Mouse (Mus musculus) CD4-positive, CD25-positive, alpha-beta regulatory T cell, adult 9 weeks (primary cell): Measurements from ENCODE around the gene Cables2. TPM values are rescaled to one million over a fixed set of nuclear protein-coding genes. Genes with fewer than 3 reads are reported as not detected.

Source experiments
- polyA plus RNA-seq: library from polyadenylated mRNA; unstranded; fragments of 100-300 nt; shearing (Covaris generic); gene quantifications from one replicate; pipeline ENCODE4 v1.2.1, GENCODE M21; 2017

The Cables2 gene
- 1.7 TPM for polyA plus RNA-seq

GRCm38 (mm10) chr2:180273394-180274244 is at the start of gene Cables2:
Gene Cables2, minus strand, starts transcription at chr2:180273496.

GRCm38 (mm10) chr2:180289440-180290108 is 16.3 kb upstream of the Cables2 start, which contains the start of gene Rbbp8nl:
Gene Rbbp8nl, minus strand, starts transcription at chr2:180289879.

GRCm38 (mm10) chr2:180257001-180257521 is 16.2 kb downstream of the Cables2 start, which contains the start of gene Rps21:
Gene Rps21, plus strand, starts transcription at chr2:180257377.

GRCm38 (mm10) chr2:180225762-180226378 is 47.4 kb downstream of the Cables2 start, which contains the start of gene Lama5:
Gene Lama5, minus strand, starts transcription at chr2:180225859.

Other genes with a start within 250 kb of the Cables2 start
- 1.8 TPM for gene Lsm14b, start 248.5 kb downstream of the Cables2 start, polyA plus RNA-seq
- gene Psma7, start 231.1 kb downstream of the Cables2 start, polyA plus RNA-seq, result 507 TPM
- 3.3 TPM for gene Ss18l1, start 231.0 kb downstream of the Cables2 start, polyA plus RNA-seq
- gene Mtg2, start 202.9 kb downstream of the Cables2 start, polyA plus RNA-seq, result 56.9 TPM
- gene Hrh3, start 169.0 kb downstream of the Cables2 start, polyA plus RNA-seq, result not detected
- gene Osbpl2, start 154.2 kb downstream of the Cables2 start, polyA plus RNA-seq, result 44.2 TPM
- 158 TPM for gene Adrm1, start 102.0 kb downstream of the Cables2 start, polyA plus RNA-seq
- 0.47 TPM for gene Lama5, start 47.6 kb downstream of the Cables2 start, polyA plus RNA-seq
- gene Rps21, start 16.1 kb downstream of the Cables2 start, polyA plus RNA-seq, result 936 TPM
- 0.24 TPM for gene Rbbp8nl, start 16.4 kb upstream of the Cables2 start, polyA plus RNA-seq
- gene Gata5, start 61.2 kb upstream of the Cables2 start, polyA plus RNA-seq, result not detected
- 1.7 TPM for gene Slco4a1, start 182.7 kb upstream of the Cables2 start, polyA plus RNA-seq
- gene Ntsr1, start 226.5 kb upstream of the Cables2 start, polyA plus RNA-seq, result not detected